Comparison of ENCODE assay signal across 9 mouse cellular contexts in genomic region chr6:129451411-129452039, GRCm38 (mm10). TPM values are rescaled to one million over a fixed set of nuclear protein-coding genes. Genes with fewer than 3 reads are reported as not detected.
DNase-seq lines count a peak whose midpoint lies in the region; ATAC-seq and TF ChIP-seq lines count a peak whose summit lies in the region.
"Had no signal": no experiment of that assay in that cellular context is flagged by ENCODE, and none has a peak within 500 bp of the region (broad histone marks: within the 10 kb centered on the region; RNA-seq: fewer than 3 reads in every experiment).

Clec1a (minus strand) TSS chr6:129452000.

- no peak within 1 kb of the TSS for H3K9ac ChIP-seq in forebrain, embryonic 15.5 days (replicated peaks)

- H3K27me3 ChIP-seq in forebrain, embryonic 15.5 days, result no peaks in the 10 kb centered on the region

- peak; percentile 79; the same call in 1 of the 2 replicates for TF ChIP-seq POLR2A in lung, adult 2 months (IDR thresholded peaks at IDR 0.05; ENCODE audit: borderline replicate concordance, extremely low read depth, low read depth, low read length)

- no peak within 1 kb of the TSS for H3K4me2 ChIP-seq in forebrain, embryonic 15.5 days (replicated peaks)

- no peak for DNase-seq in frontal cortex, postnatal 25 days (ENCODE audit: low spot score in 2 of 2)
- peak; percentile 49 for DNase-seq in 3134 (ENCODE audit: extremely low read depth, insufficient read length, low spot score)
- peak; percentile 43 to 47 for DNase-seq in heart, postnatal 10 days
- peak; percentile 39 for DNase-seq in lung, adult 2 months
- DNase-seq in testis, postnatal 14 days (ENCODE audit: low spot score), result peak; percentile 10

- peak within 1 kb of the TSS; percentile 52 for H3K4me3 ChIP-seq in brown adipose tissue, adult 24 weeks (ENCODE audit: insufficient read depth, low read depth, low read length)
- H3K4me3 ChIP-seq in lung, adult 2 months (replicated peaks; ENCODE audit: extremely low read depth, low read depth, low read length), result peak within 1 kb of the TSS; percentile 97
- H3K4me3 ChIP-seq in forebrain, embryonic 15.5 days, result no peak within 1 kb of the TSS

- H3K27ac ChIP-seq in brown adipose tissue, adult 24 weeks (replicated peaks; ENCODE audit: low read depth, low read length), result peak within 1 kb of the TSS; percentile 82
- H3K27ac ChIP-seq in forebrain, embryonic 15.5 days (replicated peaks), result no peak within 1 kb of the TSS

- no peaks in the 10 kb centered on the region for H3K9me3 ChIP-seq in forebrain, embryonic 15.5 days

- no peaks in the 10 kb centered on the region for H3K36me3 ChIP-seq in forebrain, embryonic 15.5 days

- 39% methylated on average over 13 of the region's 13 CpGs for WGBS in lung, adult 2 months
- 59% methylated on average over 13 of the region's 13 CpGs for WGBS in forebrain, embryonic 15.5 days

- peak; percentile 69 for ATAC-seq in frontal cortex, adult (ENCODE audit: low TSS enrichment)
- no peak for ATAC-seq in forebrain, embryonic 15.5 days (replicated peaks)

- no peak for TF ChIP-seq CTCF in lung, adult 2 months (IDR thresholded peaks at IDR 0.05; ENCODE audit: insufficient read depth, low read length)

- H3K4me1 ChIP-seq in brown adipose tissue, adult 24 weeks (ENCODE audit: control insufficient read depth, insufficient read depth, insufficient read length, low read length), result peaks cover 6% of the 10 kb centered on the region
- H3K4me1 ChIP-seq in lung, adult 2 months (ENCODE audit: control insufficient read depth, insufficient read depth, low read length), result peaks cover 8% of the 10 kb centered on the region
- H3K4me1 ChIP-seq in forebrain, embryonic 15.5 days, result no peaks in the 10 kb centered on the region

- intact Hi-C loops in heart, postnatal 10 days (cut with DNase I), result no loop called here

RNA-seq across cellular contexts. Expression of gene Clec1a, which starts in this region (rescaled TPM):
- polyA plus RNA-seq in brown adipose tissue, adult 24 weeks (2012; ENCODE audit: insufficient read depth, insufficient read length, missing spikeins), result 2.1 and 2.5 TPM in 2 replicates
- total RNA-seq in heart, postnatal 10 days (2021), result 10 to 100 TPM; 16.3 to 16.7 TPM
- 30.1 and 38.1 TPM in 2 replicates for polyA plus RNA-seq in lung, adult 2 months (2012; rRNA removed)
- 0.92 and 1.5 TPM in 2 replicates for polyA plus RNA-seq in forebrain, embryonic 15.5 days (2015; fragmentation: Nextera tagmentation; extraction: Ambion mirVana)
- total RNA-seq: MEL had no signal

Comparison
In these comparisons a context has a peak if more than half of its experiments do, and no peak if none do; other contexts are left out.
1. DNase-seq: peak in 3134 (single experiment), heart, postnatal 10 days (2 of 2), lung, adult 2 months (single experiment) and testis, postnatal 14 days (single experiment); none in frontal cortex, postnatal 25 days (0 of 2).